Mouse (Mus musculus) left cerebral cortex, adult 11 months (tissue): Measurements from ENCODE around the gene Iqgap3.

ENCODE experiments used
- DNase-seq: peaks from one replicate; pipeline ENCODE4 v3.0.0; 2022; ENCODE audit warnings: low spot score

Gene Iqgap3

DNA sequence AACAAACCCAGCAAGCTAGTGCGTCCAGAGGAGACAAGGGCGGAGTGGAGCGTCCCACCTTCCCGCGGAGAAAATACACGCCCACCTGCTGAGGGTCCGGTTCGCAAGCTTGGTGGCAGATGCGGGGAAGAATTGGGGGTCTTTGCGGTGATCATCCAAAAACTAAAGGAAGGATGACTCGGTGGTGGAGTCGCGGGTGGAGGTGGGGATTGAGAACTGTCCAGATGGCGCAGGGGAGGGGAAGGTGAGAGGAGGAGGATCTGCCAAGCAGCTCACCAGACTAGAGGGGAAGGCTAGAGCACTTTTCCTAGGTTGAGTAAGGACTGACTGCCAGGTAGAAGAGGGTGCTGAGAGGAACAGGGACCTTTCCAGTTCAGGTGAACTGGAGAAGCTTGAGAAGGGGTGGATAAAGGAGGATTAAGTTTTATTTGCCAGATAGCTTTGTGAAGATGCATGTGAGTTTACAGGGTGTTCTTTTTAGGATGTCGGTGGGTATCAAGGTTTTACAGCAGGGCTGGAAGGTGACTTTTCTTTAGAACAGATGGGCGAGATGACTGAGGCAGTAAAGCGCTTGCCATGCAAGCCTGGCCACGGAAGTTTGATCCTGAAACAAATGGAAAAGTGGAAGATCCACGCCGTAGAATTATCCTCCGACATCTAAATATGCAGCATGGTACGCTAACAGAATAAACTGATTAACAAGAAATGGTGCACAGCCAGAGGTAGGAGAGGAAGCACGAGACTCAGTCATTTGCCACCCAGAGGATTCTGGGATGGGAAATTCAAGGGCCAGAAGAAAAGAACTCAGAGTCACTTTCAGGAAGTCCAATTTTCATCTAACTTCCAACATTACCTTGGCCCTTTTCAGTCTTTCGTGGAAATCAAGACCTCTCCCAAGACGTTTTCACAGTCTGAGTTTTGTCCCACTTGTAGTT is 57.7 kb downstream of the Iqgap3 start:
- DNase-seq: no peak

DNA sequence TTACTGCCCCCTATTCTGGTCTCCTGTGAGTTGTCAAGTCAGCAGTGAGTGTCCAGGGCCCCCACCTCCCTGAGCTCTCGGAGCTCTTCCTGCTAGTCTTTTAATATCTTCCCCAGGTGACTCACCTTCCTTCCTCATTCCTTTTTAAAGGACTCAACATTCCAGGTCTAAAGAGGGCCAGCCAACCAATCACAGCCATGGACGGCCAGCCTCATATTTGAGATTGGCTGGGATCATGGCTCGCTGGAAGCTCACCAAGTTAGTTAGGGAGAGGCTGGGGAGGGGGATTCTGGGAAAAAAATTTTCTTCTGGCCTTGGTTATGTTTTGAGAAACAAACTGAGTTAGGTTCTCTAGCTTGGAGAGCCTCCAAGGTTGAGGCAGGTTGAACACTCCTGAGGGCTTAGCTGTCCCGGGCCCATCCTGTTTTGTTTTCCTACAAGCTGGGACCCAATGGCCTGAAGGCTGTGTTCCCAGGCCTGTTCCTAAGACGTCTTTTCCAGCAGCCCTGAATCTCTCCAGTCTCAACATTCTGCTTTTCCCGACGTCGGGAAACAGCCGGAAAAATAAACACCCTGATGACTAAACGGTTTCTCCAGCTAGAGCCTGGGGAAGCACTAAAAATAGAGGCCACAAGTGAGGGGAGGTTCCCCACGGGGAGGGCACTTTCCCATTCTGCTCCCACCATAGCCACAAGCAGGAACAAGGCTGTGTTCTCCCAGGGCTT is 58.6 kb downstream of the Iqgap3 start:
- no peak for DNase-seq

DNA sequence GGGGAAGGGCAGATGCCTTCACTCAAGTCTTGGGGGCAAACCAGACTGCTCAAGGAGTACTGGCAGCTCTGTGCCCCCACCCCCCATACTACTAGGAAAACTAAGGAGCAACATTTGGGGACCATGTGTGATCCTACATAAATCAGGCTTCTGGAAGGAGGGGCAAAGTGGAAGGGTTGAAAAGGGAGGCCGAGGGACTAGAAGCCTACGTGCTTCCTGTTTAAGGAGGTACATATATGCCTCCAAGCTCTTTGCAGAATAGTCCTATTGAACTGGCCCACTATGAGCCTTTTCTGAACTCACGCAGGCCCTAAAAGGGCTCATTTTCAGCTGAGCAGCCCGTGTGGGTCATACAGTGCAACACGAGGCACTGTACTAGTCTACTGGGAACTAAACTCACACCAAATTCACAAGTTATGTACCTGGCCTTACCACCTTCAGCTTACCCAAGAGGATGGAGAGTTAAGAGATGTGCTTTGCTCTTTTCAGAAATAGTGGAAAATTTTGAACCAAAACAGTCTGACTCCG is 59.2 kb downstream of the Iqgap3 start:
- no peak for DNase-seq

DNA sequence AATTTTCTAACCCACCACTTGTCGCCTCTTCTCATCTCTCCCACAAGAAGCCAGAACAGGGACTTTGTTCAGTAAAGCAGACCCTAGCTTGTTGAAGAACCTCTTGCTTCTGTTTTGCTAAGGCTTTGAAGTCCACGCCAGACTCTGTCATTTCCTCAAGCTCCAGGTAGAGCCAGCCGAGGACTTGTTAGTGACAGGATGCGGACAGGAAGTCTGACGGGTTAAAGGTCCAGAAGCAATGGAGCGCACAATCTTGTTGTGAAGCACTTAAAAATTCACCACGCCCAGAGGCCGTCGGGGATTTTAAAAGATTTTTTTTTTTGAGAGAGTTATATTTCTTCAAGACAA is 59.6 kb downstream of the Iqgap3 start:
- no peak for DNase-seq

DNA sequence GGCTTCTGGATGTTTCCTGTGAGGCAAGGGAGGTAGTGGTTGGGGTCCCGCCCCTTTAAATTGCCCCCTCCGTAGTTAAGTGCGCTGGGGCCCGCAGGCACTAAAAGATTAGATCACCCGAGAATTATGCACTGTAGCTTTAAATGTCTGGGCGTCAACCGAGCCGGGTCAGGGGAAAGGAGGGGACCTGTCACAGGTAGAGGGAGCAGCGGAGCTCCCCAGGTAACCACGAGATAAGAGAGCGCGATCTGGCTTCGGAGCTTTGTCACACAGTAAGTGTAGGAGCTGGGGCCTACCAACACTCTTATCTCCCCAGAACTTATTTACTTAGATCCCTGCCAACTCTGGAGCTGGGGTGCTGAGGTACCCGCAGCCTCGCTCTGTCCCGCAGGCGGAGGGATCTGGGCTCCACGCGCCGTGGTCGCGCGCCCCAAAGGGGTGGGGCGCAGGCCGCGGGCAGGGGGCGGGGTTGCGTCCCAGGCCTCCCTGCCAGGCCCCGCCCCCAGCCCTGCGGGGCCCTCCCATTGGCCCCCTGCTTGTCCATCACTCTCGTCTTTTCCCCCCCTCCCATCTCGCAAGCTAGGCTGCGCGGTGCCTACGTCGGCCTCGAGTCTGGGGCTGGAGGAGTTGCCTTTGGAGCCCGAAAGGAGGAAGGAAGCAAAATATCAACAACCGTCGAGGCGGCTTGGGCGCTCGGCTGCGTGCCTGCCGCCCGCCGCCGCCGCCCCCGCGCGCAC is 60.2 kb downstream of the Iqgap3 start, which contains the start of gene Mef2d:
TSS of gene Mef2d (plus strand) at position 586 of the 737 bp plus-strand sequence.
- peak; percentile 94 for DNase-seq

DNA sequence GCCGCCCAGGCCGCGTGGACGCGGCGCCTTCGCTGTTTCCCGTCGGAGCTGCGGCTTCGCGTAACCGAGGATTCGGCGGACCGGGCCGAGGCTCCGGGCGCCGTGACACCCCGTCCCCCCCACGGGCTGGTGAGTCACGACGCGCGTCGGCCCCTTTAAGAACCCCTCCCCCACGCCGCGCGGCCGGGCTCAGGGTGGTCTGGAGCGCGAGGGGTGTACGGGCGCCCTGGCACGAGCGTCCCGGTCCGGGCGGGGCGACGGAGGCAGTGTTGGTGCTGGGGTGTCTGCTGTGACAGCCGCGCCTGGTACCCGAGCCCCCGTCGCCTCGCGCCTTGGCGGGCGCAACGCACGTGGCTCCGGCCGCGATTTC is 60.8 kb downstream of the Iqgap3 start:
- no peak for DNase-seq

DNA sequence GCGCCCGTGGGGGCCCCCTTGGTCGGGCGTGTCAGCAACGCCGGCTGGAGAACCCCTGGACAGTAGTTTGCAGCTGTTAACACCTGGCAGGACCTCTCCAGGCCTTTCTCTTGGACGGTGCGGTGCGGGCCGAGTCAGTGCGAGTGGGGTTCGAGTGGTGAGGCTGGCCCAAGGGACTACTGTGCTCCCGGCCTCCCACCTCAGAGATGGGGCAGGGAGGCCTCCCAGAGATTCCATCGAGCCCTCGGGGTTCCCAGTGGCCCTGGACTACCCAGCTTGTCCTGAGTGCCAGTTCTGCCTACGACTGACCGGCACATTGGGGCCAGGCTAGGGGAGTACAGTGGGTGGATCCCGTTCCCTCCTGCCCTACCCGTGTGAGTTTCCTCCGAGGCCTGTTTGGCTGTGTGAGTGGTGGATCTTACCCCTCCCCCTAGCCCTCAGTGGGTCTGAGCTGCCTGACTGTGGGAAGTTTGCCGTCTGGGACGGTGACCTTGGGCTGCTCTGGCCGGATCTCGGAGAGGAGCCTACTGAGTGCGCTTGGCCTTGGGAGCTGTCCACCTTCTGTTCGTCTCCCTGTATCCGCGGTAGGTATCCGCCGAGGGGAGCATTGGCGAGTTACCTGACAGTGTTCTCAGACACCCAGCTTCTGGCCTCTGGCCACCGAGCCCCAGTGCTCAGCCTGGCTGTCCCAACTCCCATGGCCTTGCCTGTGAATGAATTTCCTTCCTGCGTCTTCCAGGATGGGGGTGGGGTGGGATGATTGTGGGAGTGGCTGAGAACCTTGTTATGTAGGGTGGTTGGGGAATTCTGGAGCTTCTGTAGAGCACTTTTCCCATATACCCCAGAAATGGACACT is 61.4 kb downstream of the Iqgap3 start:
- no peak for DNase-seq

DNA sequence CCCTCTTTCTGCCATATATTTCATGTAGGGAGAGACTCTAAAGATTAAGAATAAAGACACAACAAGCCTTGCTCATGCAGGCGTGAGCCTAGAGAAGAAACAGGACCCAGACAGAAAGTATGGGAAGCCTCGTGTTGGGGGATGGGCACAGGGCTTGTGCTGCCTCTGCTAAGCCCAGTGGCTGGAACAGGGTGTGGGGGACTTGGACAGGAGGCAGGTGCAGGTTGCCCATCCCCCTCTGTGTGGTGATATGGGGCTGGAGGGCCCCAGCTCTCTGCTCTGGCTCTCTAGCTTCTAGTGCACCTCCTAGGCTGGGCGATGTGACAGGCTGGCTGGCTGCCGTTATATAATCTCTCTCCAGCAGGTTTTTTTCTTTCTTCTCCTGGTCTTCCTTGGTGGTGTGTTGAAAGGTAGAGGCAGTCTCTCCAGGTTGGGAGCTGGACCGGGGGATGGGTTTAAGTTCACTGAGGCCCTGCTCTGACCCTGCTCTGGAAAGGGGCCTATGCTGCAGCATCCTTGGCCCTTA is 62.3 kb downstream of the Iqgap3 start:
- DNase-seq: no peak

DNA sequence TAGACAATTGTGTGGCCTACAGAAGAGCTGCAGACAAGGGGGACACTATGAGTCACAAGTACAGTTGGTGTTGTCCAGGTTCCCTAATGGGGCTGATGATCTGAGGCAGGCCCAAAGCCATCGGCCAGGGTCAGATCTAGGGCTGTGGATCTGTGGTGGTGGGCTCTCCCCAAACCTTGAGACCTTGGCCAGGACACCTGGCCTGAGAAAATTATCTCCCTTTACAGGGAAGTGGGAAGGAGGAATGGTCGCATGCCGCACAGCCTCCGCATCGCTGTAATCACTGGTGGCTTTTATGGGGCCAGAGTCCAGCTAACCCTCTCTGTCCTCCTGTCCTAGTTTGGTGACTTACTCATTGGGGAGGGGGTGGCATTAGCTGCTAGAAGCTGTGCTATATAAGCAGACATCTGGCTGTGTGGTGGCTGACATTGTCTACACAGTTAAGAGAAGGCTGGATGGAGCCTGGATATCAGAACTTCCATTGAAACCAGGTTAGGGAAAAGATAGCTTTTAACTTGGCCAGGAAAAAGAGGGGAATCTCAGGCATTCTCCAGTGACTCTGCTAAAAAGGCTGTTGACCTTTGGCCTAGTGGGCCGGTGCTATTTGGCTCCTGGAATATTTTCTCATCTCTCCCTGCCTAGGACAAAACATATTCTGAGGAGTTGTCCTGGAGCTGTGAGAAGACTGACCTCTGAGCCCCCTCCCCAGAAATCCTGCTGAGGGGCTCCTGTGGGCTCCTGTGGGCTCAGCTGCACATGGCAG is 63.1 kb downstream of the Iqgap3 start:
- no peak for DNase-seq

DNA sequence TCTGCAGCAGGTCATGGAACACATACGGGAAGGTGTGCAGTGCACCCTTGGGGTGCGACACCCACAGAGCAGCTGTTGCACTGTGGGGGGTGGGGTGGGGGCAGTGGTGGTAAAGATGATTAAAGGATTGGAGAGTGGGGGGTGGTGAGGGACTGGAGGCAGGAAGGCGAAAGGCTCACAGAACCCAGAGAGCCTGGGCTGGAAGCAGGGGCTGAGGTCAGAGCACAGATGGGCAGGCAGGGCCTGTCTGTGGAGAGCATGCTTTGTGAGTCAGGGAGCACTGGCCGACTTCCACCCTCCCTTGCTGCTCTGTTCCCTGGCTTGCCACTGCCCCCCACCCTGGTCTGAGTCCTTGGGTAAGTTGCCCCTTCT is 63.6 kb downstream of the Iqgap3 start:
- DNase-seq: no peak

DNA sequence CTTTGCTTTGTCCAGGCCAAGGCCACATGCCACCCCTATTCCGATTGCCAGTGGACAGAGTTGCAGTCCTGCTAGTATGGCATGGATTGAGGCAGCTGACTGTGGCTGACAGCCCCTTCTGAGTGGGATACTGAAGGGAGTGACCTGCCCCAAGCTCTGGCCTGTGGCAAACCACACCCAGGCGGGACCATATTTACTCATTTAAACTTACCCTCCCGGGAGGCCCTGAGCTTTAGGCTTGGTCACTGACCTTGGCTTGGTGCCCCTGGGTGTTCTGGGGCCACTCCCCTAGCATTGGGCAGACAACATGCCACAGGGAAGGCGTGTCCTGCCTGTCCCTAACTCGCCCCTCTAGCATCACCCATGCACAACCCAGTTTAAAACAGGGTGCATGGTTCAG is 64.2 kb downstream of the Iqgap3 start:
- no peak for DNase-seq

DNA sequence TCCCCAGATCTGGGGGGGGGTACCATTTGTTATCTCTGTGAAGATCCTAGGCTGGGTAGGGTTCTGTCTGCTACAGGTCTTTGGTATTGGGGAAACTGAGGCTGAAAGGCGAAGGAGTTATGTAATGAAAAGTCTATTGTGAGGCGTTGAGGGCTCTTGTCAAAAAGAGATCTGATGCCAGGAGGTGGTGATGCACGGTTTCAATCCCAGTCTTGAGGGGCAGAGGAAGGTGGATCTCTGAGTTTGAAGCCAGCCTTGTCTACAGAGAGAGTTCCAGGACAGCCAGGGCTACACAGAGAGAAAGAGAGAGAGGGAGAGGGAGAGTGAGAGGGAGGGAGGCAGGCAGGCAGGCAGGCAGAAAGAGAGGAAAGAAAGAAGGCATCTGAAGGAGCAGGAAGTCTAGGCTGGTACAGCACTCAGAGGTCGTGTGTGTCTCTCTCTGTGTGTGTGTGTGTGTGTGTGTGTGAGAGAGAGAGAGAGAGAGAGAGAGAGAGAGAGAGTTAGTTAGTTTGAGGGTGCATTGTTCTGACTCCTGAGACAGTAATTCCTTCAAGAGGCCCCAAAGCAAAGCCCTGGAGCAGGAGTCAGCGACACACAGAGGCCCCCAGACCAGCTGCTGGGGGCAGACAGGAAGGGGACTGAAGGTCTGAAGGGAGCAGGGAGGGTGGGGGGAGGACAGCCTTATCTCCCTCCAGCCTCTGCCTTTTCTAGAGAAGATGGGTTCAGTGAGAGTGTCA is 64.8 kb downstream of the Iqgap3 start:
- no peak for DNase-seq

DNA sequence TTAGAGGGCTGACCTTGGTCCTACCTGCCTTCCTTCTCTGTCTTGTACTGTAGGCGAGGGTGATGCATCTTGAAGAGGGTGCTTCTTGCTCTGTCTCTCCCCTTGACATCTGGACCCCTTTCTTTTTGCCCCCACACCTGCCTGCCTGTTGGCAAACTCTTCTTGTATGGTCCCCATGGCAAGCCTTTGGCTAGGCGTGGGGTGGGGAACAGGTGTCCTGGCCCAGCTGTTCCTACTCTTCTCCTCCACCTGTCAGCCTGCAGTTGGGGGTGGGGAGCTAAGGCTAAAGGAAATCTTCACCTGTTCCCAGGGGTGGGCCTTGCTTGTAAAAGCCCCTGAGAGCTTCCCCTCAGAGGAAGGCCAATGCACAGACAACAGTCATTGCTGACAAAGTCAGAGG is 65.7 kb downstream of the Iqgap3 start:
- DNase-seq: no peak

DNA sequence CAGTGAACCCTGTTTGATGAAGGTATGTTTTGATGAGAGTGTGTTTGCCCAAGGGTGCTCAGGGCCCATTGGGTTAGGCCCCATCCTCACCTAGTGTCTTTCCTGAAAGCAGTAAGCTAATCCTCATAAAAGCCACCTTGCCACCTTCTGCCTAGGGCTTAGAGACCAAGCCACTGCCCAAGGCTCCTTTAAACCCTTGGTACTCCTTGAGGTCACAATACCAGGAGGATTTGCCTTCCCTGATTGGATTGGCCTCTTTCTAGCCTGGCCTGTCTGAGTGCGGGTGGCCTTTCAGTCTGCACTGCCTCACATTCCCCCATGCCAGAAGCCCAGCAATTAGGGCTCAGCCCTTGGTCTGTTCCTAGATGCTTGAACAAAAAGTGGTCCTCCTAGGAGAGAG is 66.1 kb downstream of the Iqgap3 start:
- no peak for DNase-seq

DNA sequence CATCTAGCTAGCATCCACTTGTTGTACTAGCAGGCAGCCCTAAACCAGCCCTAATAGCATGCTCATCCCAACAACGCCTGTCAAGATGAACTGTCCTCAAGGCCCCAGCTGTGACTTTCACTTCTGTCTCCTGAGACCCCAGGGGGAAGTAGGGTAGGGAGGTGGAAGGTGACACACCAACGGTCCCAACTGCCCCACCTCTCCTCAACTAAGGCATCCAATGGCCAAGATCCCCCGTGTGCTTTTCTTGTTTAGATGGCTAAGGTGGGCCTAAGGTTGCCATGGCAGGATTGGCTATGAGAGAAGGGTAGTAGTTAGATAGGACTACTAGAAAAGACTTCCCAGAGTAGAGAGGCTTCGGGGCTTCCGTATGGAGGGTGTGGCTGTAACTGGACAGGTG is 66.6 kb downstream of the Iqgap3 start:
- DNase-seq: no peak

DNA sequence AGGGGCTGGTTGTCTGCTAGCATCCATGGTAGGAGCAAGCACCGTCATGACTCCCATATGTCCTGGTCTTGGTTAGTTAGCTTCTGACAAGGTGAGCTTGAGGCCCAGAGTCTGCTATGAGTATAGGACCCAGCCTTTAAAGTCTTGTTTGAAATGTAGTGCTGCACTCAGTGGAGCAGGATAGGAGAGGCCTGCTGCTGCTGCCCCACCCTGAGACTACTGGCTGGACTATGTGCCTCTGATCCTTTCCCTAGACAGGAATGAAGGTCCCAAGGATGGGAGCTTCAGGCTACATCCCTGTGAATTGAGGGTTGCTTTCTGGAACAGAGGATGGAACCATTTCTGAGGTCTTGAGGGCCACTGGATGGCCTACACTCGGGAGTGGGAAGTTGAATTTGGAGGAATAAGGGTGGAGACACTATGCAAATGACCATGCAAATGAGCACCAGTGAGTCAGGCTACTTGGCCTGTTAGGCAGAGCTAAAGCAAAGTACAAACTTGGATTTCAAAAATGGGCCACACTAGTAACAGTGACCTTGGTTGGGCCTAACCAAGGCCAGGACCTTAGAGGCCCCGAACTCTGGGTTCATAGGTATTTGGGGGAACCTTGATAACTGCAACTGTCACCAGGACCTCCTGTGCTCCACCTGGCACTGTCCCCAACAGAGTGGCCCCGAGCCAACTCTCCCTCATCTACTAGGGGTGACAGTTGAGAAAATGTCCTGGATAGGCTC is 67.2 kb downstream of the Iqgap3 start:
- no peak for DNase-seq

DNA sequence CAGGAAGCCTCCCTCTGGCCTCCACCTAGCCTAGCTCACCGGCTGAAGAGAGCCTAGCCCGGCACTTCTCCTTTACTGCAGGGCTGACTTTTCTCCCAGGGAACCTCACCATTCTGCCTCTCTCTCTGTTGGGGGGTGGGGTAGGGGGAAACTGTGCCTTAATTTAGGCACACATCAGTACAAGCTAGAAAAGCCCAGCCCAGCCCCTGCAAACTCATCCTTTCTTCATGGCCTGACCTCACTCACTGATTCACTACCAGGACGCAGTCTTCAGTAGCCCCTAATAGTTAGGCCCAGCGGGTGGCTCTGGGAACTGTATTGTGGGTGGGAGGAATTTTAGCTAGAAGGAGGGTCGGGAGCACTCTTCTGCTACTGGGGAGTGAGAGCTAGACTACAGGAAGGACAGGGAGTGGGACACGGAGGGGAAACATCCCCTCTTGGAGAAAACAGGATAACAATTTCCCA is 67.8 kb downstream of the Iqgap3 start:
- no peak for DNase-seq

DNA sequence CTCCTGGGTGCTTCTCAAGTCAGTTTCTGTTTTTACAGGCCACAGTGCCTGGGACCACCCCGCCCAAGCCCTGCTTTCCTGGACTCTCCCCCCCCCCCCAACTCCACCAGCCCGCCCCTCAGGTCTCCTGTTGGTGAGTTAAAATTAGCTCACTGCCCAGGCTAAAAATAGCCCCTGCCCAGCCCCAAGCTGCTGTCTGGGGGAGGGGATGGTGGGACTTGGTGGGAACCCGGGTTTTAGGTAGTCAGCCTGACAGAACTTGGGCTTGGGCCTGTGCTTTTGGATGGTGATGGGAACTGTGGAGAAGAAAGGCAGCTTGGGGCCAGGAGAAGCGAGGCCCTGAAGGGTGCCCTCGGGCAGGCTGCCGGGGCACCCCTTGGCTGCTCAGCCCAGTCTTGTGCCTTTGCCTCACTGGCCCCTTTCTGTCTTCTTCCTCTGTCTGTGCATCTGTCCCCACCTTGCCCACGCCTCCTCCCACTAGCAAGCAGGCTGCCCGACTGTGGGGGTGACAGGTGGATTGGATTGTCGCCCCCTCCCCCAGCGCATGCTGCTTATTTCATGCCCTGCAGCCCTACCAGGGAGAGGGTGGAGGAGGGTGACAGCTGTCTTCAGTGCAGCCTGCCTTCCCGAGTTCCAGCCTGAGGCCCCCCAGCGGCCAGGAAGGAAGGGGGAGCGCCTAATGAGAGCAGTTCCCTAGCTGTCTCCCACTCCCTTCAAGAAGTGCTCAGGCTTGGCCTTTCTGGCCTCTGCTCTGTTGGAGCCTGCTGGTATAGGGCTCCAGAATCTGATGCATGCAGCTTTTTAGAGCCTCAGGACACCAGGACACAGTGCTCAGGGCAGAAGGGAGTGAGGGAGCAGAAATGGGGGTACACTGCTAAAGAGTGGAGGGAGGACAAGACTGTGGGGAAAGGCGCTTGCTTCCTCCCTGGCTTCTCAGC is 68.6 kb downstream of the Iqgap3 start:
- DNase-seq: no peak
